Mouse (Mus musculus) limb, embryonic 10.5 days (tissue): ENCODE data around the gene Msx3. TPM values are rescaled to one million over a fixed set of nuclear protein-coding genes. Genes with fewer than 3 reads are reported as not detected.

Experiments
- DNase-seq: peaks from one replicate; pipeline ENCODE4 v3.0.0-alpha.2; 2017; ENCODE audit warnings: low spot score
- H3K27ac ChIP-seq: fragments of 300-500 bp; sonication (generic); 2 replicates; pipeline ENCODE4 v1.5.1; 2016; ENCODE audit warnings: mild to moderate bottlenecking
- H3K27me3 ChIP-seq: fragments of 300-500 bp; sonication (generic); 2 replicates; pipeline ENCODE4 v1.6.1; 2016; ENCODE audit warnings: low read depth, mild to moderate bottlenecking; ENCODE audit not compliant: poor library complexity, severe bottlenecking
- H3K36me3 ChIP-seq: fragments of 300-500 bp; sonication (generic); 2 replicates; pipeline ENCODE4 v1.6.1; 2016; ENCODE audit warnings: mild to moderate bottlenecking, moderate library complexity
- H3K4me1 ChIP-seq: fragments of 300-500 bp; sonication (generic); 2 replicates; pipeline ENCODE4 v1.6.1; 2016
- H3K4me3 ChIP-seq: fragments of 300-500 bp; sonication (generic); 2 replicates; pipeline ENCODE4 v1.5.1; 2016; ENCODE audit warnings: mild to moderate bottlenecking, moderate library complexity
- H3K9me3 ChIP-seq: fragments of 300-500 bp; sonication (generic); replicated peaks from 2 replicates; pipeline ENCODE4 v1.6.1; 2016; ENCODE audit warnings: mild to moderate bottlenecking
- WGBS: fragments of 180-500 bp; shearing (Covaris S2); methylation state at CpG from one replicate; pipeline ENCODE4 v1.1.7; 2016; 5-methylcytosine and 5-hydroxymethylcytosine counted together
- polyA plus RNA-seq: library from polyadenylated mRNA; unstranded; fragments of >200 nt; fragmentation: Nextera tagmentation; extraction: Ambion mirVana; gene quantifications from 2 replicates; pipeline ENCODE4 v1.2.1, GENCODE M21; 2016

Msx3 gene
- not detected in 2 replicates for polyA plus RNA-seq

DNA sequence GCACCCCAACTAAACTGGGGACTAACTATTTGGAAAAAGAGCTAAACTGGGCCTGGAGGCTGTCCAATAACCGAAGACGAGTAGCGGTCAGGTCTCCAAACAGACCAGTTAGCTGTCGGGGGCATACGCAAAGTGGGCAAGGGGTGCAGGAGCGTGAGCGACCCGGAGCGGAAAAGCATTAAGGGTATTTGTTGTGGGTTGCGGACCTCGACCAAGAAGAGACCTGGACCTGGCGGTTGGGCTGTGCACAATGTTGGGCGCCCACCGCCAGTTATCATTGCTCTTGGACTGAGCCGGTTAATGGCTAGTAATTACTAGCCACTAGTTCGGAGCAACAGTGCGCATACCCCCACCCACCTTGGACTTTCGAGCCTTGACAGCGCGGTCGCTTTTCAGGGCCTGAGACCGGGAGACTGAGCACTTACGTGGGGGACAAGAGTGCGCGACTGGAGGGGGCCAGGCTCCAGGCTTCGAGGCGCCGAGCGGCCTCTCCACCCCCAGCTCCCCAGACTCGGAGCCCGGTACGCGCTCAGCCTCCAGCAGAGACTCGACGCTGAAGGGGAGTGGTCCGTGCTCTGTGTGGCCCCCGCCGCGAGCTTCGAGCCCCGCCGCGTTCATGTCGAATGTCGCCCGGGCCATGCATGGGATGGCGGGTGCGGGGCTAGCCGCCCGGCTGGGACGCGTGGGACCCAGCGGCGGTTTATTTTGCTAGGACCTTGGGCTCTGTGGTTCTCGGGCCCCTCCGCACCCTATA, at the start of gene Msx3:
Gene Msx3 (minus strand): TSS at position 729 of the 754 bp plus-strand sequence.
- WGBS, result 2% methylated on average over 52 of the region's 56 CpGs

DNA sequence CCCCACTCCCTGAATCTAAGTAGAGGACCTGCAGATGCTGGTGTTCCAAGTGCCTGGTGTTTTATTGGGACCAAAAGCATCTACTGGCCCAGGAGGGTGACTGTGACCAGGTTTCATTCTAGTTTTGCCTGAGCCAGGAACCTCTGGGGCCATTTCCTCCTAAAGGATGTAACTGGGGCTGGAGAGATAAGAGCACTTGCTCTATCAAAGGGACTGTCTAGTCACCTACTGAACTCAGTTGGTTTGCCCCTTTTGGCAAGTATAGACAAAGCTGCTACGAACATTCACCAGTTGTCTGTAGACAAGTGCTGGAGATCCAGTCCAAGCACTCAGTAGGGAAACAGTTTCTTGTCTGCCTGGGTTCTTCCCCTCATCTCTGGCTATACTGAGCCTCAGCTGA, 49.6 kb upstream of the Msx3 start:
- H3K36me3 ChIP-seq, result no peaks in the 10 kb centered on the region
- H3K4me1 ChIP-seq, result peaks cover 23% of the 10 kb centered on the region
- WGBS, result 93% methylated on average over 1 of the region's 1 CpGs
- H3K9me3 ChIP-seq, result no peaks in the 10 kb centered on the region
- H3K27ac ChIP-seq, result no peak overlapping the region
- H3K4me3 ChIP-seq, result no peak overlapping the region
- no peak for DNase-seq
- H3K27me3 ChIP-seq, result peaks cover 20% of the 10 kb centered on the region

More for the DNA sequence above, at the start of gene Msx3:
- no peak within 1 kb of the TSS for H3K27ac ChIP-seq
- DNase-seq, result peak; percentile 64
- H3K9me3 ChIP-seq, result no peaks in the 10 kb centered on the region
- peaks cover 97% of the 10 kb centered on the region for H3K27me3 ChIP-seq
- H3K4me1 ChIP-seq, result peaks cover 23% of the 10 kb centered on the region
- H3K4me3 ChIP-seq, result peak within 1 kb of the TSS; percentile 50
- no peaks in the 10 kb centered on the region for H3K36me3 ChIP-seq

DNA sequence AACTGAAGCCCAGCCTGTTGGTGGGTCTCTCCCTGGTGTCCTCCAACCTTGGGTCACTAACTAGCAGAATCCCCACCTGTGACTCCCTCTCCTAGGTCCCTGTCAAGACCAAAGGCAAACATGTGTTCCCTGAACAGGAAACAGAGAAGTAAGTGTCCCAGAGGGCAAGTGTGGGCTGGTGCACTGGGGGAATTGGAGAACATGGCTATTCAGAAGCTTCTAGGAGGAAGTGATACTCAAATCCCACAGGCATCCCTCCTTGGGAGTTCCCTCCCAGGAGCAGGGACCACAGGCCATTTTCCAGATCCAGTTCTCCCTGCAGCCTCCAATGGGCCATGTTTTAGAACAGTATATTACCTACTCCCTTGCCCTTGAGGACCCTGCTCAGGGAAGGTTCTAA, 47.2 kb upstream of the Msx3 start:
- Histone ChIP-seq H3K27me3 (peaks cover 12% of the 10 kb centered on the region), H3K36me3 (no peaks in the 10 kb centered on the region), H3K4me3 (no peak overlapping the region), H3K27ac (no peak overlapping the region), H3K4me1 (peaks cover 6% of the 10 kb centered on the region), H3K9me3 (no peaks in the 10 kb centered on the region)
- DNase-seq, result no peak

DNA sequence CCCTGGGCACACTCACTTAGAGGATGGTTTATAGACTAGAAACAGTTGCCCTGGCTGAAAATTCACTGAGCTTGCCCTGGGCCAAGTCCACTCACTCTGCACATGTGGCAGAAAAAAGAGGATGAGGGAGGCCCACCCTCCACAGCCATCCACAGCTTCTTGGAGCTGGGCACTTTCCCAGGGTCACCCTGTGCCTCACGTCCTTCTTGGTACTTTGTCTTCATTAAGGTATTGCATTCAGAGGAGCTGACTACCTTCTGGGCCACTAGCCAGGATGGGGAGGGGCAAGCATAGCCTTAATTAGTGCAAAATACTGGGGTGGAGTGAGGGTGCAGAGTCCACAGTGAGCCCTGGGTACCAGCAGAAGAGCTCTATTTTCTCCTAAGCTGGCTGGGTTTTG, 46.7 kb upstream of the Msx3 start:
- DNase-seq, result no peak
- Histone ChIP-seq H3K9me3 (no peaks in the 10 kb centered on the region), H3K4me3 (no peak overlapping the region), H3K4me1 (peaks cover 5% of the 10 kb centered on the region; the same call in 1 of the 2 replicates), H3K36me3 (no peaks in the 10 kb centered on the region), H3K27me3 (peaks cover 7% of the 10 kb centered on the region; the same call in 1 of the 2 replicates), H3K27ac (no peak overlapping the region)
- WGBS, result 55% methylated on average over 1 of the region's 1 CpGs

DNA sequence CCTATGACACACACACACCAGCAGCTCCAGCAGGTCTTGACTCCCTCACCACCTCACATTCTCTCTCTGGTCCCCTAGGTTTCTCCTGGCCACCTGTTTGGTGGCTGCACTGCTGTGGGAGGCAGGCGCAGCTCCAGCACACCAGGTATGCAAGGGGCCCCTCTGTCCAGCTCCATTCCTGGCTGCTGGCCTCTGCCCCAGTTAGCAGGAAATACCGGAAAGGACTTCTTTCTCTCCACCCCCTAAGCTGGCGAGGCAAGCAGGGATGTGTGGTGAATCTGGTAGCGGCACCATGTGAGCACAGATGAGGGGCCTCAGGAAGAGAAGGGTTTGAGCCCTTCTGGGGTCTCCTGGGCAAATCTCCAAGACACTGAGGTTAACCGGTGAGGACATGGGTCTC, 46.1 kb upstream of the Msx3 start:
- H3K27me3 ChIP-seq, result 0 out of 2 replicates have a peak, but pooled peaks cover 6% of the 10 kb centered on the region
- H3K4me1 ChIP-seq, result peaks cover 5% of the 10 kb centered on the region; the same call in 1 of the 2 replicates
- DNase-seq, result no peak
- no peaks in the 10 kb centered on the region for H3K9me3 ChIP-seq
- no peak overlapping the region for H3K4me3 ChIP-seq
- 65% methylated on average over 5 of the region's 5 CpGs for WGBS
- H3K36me3 ChIP-seq, result no peaks in the 10 kb centered on the region
- no peak overlapping the region for H3K27ac ChIP-seq

DNA sequence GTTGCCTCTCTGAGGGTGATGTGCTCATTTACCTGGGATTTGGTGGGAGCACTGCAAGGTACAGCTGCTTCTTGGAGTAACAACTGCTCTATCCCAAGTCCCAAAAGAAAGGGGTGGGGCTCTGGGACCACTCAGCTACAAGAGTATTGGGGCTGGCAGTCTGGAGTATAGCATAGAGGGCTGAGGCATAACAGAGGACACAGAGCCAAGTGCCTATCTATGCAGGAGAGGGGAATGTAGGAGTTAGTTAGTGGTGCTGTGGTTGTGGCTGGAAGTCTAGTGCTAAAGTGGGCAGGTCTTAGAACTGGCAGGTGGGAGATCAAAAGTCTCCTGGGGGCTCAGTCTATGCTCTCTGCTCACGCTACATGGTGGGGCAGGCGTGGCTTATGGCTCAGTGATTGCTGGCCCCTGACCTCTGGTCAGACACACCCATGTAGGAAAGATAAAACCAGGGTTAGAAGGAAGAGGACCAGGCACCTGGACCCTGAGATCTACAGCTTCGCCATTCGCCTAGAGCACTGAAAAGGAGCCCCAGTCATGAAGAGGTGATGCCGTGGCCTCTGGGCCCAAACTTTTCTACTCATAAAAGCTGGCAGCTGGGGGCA, 44.1 kb upstream of the Msx3 start, which contains the start of gene Prap1:
Gene Prap1 (plus strand): TSS at position 472 of the 605 bp plus-strand sequence.
- DNase-seq, result no peak
- Histone ChIP-seq H3K9me3 (no peaks in the 10 kb centered on the region), H3K36me3 (no peaks in the 10 kb centered on the region), H3K27me3 (0 out of 2 replicates have a peak, but pooled peaks cover 5% of the 10 kb centered on the region), H3K27ac (no peak within 1 kb of the TSS), H3K4me3 (no peak within 1 kb of the TSS), H3K4me1 (peaks cover 5% of the 10 kb centered on the region; the same call in 1 of the 2 replicates)
- WGBS, result 66% methylated on average over 5 of the region's 5 CpGs

DNA sequence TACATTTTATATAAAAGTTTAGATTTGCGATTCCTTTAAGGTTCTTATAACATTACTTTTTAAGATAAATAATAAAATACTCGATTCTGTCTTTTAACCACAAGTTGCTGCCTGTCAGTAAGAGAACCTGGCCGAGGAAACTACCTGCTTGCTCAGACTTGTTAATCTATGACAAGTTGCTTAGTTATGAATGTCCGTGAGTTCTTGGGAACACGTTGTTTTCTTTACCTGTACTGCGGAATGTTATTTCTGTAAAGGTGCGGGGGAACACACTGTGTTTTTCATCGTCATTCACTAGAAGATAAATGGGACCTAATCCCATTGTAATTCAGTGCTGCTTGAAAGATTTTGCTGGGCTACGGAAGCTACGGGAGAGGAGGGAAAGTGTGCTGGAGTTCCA, 41.7 kb upstream of the Msx3 start:
- Histone ChIP-seq H3K9me3 (no peaks in the 10 kb centered on the region), H3K4me3 (no peak overlapping the region), H3K27me3 (no peaks in the 10 kb centered on the region), H3K36me3 (no peaks in the 10 kb centered on the region), H3K4me1 (peaks cover 5% of the 10 kb centered on the region; the same call in 1 of the 2 replicates), H3K27ac (no peak overlapping the region)
- WGBS, result 82% methylated on average over 10 of the region's 10 CpGs
- DNase-seq, result no peak

DNA sequence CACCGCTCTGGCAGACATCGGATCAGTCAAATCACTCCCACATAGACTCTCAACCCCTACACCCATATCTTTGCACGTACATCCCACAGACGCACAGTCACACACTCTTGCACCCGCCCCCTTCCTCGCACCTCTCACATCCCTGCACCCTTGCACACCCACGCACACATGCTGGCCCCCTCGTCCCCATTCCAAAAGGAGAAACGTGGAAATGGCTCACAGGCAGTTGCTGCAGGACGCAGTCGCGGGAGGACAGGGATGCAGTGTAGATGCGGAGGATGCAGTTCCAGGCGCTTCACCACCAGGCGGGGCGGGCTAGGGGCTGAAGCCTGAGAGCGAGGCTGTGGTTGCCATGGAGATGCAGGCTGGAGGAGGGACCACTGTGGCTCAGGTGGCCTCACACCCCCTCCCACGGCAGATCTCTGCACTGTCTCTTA, 33.4 kb upstream of the Msx3 start, which contains the start of gene Caly:
Gene Caly (minus strand): TSS at position 307 of the 437 bp plus-strand sequence.
- DNase-seq, result peak; percentile 78
- Histone ChIP-seq H3K36me3 (no peaks in the 10 kb centered on the region), H3K4me1 (peaks cover 24% of the 10 kb centered on the region), H3K4me3 (peak within 1 kb of the TSS; percentile 44; the same call in 1 of the 2 replicates), H3K9me3 (no peaks in the 10 kb centered on the region), H3K27ac (no peak within 1 kb of the TSS), H3K27me3 (peaks cover 47% of the 10 kb centered on the region)
- 8% methylated on average over 18 of the region's 18 CpGs for WGBS

DNA sequence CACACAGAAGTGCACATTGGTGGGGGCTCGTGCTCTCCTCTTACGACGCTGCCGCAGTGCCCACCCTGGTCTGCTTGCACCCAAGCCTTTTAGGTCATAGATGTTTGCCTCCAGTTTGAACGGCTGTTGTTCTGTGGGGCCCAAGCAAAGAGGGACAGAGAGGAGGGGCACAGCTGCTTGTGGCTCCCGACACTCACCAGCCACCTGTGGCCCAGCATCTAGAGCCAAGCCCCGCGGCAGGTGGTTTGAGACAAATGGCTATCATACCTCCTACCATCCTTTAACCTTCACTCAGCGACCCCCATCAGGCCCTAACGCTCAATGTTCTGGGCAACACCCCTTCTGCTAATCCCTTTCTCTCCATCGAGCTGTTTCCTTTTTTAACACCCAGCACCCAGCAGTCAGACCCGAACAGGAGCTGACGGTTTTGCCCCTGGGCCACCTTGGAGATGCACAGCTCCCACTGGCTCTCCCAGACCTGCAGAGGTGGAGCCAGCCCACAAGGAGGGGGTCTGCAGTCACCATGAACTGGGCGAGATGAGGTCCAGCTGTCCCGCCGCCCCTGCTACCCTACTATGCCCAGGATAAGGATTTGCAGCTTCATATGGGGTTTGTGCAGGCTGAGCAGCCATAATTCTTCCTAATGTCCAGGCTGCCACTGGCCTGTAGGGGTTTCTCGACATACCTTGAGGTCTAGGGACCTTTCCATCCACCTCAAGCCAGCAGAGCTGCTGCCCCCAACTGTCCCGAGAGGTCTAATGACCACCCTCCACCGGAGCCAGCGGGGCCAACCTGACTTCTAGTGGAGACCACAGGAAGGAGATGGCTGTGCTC, 32.7 kb upstream of the Msx3 start:
- peaks cover 24% of the 10 kb centered on the region for H3K4me1 ChIP-seq
- peaks cover 47% of the 10 kb centered on the region for H3K27me3 ChIP-seq
- peak overlapping the region; percentile 44; the same call in 1 of the 2 replicates for H3K4me3 ChIP-seq
- no peak for DNase-seq
- H3K9me3 ChIP-seq, result no peaks in the 10 kb centered on the region
- H3K36me3 ChIP-seq, result no peaks in the 10 kb centered on the region
- 24% methylated on average over 20 of the region's 20 CpGs for WGBS
- no peak overlapping the region for H3K27ac ChIP-seq

DNA sequence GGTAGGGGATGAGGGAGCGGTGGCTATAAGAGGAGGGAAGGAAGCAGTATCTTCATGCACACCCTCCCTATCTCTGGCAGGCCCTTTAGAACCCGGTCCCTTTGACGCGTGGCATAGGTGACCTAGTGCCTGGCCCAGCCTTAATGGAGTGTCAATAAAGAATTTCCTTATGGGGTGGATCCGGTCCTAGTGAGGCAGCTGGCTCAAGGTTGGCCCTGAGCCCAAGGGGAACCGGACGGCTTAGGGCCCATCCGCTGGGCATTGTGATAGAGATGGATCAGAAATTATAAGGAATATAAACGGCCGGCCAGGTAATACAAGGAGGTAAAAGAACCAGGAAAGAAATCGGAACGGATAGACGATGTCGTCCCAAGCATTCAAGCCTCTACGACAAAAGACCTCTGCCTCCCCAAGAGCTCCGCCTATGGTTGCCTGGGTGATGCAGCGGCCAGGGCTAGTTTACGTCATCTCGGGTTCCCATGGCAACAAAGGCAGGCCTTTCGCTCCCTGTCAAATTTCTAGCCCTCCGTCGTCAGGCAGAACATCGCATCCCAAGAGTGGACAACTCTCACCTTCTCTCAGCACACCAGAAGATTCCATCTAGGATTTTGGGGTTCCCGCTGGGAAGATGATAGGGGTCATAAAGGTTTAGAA, 31.7 kb upstream of the Msx3 start:
- WGBS, result 6% methylated on average over 24 of the region's 24 CpGs
- H3K27ac ChIP-seq, result peak overlapping the region; percentile 62
- peak; percentile 86 for DNase-seq
- H3K9me3 ChIP-seq, result no peaks in the 10 kb centered on the region
- no peaks in the 10 kb centered on the region for H3K36me3 ChIP-seq
- H3K27me3 ChIP-seq, result peaks cover 51% of the 10 kb centered on the region
- H3K4me3 ChIP-seq, result peak overlapping the region; percentile 44
- peaks cover 24% of the 10 kb centered on the region for H3K4me1 ChIP-seq

DNA sequence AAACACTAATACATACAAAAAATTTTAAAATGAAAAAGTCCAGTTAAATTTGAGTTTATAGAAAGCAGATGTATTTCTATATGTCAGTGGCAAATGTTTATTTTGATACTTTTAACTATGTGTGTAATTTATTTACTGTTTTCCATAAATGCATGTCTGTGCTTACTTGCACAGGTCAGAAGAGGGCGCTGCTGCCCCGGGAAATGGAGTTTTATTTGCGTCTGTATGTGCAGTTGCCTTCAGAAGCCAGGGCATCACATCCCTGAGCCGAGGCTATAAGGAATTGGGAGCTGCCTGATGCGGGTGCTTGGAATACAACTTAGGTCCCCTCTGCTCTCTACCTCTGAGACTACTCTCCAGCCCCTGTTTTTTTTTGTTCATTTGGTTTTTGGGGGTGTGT, 29.8 kb upstream of the Msx3 start:
- Histone ChIP-seq H3K27me3 (peaks cover 55% of the 10 kb centered on the region), H3K36me3 (no peaks in the 10 kb centered on the region), H3K4me3 (no peak overlapping the region), H3K4me1 (peaks cover 24% of the 10 kb centered on the region), H3K9me3 (no peaks in the 10 kb centered on the region), H3K27ac (no peak overlapping the region)
- WGBS, result 4% methylated on average over 5 of the region's 5 CpGs
- DNase-seq, result peak; percentile 78

DNA sequence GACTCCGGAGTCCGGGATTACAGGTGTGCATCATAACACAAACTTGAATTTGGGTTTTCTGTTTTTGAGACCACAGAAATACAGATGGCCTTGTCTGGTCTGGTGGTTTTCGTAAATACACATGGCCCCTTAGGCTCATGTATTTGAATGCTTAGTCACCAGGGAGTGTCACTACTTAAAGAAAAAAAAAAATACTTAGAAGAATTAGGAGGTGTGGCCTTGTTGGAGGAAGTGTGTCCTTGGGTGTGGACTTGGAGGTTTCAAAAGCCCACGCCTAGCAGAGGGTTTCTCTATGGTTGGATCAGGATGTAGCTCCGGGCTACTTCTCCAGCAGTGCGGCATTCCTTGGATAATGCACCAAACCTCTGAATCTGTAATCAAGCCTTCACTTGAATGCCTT, 28.8 kb upstream of the Msx3 start:
- H3K9me3 ChIP-seq, result no peaks in the 10 kb centered on the region
- no peak for DNase-seq
- no peak overlapping the region for H3K27ac ChIP-seq
- H3K36me3 ChIP-seq, result no peaks in the 10 kb centered on the region
- peaks cover 51% of the 10 kb centered on the region for H3K27me3 ChIP-seq
- WGBS, result 81% methylated on average over 6 of the region's 6 CpGs
- no peak overlapping the region for H3K4me3 ChIP-seq
- peaks cover 24% of the 10 kb centered on the region for H3K4me1 ChIP-seq
